Mouse (Mus musculus): ENCODE results near the gene Slc16a10. TPM values are rescaled to one million over a fixed set of nuclear protein-coding genes. Genes with fewer than 3 reads are reported as not detected.

Slc16a10 gene
- 1 to 10 TPM in 1 of 2 experiments, under 1 TPM in 1; 0.87 to 3.0 TPM for polyA plus RNA-seq (2017; shearing (Covaris generic))

DNA sequence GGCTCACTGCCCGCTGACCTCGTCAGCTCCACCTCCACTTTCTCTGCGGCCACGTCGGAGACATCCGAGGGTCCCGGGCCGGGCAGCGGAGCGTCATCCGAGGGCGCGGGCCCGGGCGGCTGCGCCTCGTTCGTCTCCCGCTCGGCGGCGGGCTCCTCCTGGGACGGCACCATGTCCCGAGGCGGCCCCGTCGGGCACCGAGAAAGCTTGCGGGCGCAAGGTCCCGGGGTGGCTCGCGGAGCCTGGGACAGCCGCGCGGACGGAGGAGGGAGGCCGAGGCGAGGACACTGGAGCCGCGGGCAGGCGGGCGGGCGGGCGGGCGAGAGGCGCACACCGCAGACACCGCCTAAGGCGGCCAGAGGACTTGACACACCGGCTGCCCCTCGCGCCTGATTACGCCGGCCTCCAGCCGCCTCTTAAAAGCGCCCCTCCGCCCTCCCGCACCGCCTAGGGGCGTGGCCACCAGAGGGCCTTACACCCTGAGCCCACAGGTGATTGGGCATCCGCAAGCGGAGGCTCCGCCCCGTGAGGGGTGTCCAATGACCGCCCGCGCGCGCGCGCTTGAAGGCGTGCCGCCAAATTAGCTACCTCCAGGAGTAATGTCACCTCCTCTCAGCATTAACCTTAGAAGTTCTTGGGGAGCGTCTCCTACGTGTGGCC is at the start of gene Slc16a10:
Gene Slc16a10, minus strand, starts transcription at position 395 of the 660 bp plus-strand sequence.

DNA sequence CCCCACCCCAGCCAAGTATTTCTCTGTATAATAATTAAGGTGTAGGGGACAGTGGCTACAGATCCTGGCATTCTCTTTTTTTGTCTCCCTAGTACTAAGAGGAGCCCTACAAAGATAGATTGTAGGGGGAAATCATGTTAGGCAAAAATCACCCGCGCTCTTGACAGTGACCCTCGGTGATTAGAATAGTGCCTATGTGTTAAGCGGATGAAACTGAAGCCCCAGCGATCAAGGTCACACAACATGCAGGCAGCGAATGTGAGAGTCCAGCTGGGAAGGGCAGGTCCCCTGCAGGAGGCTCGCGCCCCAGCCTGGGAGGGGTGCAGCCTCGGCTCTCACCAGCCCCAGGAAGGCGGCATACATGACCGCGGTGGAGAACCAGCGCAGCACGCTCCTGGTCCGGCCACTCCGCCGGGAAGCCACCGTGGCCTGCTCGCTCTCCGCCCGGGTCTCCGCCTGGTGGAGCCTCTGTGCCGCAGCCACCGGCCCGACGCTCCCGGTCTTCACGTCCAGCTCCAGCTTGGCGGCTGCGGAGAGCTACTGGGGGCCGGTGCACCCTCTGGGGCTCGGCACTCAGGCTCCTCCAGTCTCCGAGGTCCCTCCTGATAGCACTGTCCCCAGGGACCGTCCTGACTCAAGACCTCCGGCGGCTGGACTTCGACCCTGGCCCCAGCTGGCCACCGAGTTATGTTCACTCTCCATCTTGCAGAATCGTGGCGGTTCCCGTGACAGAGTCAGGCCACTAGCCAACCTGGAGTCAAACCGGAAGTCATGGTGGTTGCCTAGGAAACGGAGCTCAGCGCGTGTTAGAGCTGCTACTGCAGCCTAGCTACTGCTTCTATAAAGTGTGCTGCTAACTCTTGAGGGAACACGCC is 117.3 kb downstream of the Slc16a10 start, which contains the start of gene Mfsd4b1:
Gene Mfsd4b1, minus strand, starts transcription at position 715 of the 875 bp plus-strand sequence.

DNA sequence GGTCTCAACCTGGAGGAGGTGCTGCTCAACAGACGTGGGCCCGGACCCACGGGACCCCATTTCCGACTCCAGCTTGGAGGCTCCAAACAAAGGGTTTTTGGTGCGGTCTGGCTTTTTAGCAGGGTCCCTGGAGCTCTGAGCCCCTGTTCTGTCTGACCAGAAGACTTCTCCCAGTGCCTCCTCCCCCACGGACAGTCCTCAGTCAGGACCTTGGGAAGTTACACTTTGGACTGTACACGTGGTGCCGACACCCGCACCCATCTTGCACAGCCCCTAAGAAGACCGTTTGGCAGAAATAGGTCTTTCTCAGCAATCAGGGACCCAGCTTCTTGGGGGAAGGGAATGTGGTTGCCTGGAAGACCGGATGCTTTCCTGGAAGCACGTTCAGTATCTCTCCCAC is 155.6 kb downstream of the Slc16a10 start, which contains the start of gene Mfsd4b5:
Gene Mfsd4b5, minus strand, starts transcription at position 181 of the 400 bp plus-strand sequence.

Other genes starting within 250 kb of the Slc16a10 start
- 1 to 10 TPM; 4.7 to 4.9 TPM for gene Mfsd4b4, start 243.0 kb downstream of the Slc16a10 start, polyA plus RNA-seq (2017; shearing (Covaris generic))
- gene Mfsd4b2, start 215.3 kb downstream of the Slc16a10 start, polyA plus RNA-seq (2017; shearing (Covaris generic)) = under 1 TPM in 1 of 2 experiments, not detected in 1; 0.35 TPM
- not detected for gene Mfsd4b3, start 182.1 kb downstream of the Slc16a10 start, polyA plus RNA-seq (2017; shearing (Covaris generic))
- gene Mfsd4b5, start 155.6 kb downstream of the Slc16a10 start, polyA plus RNA-seq (2017; shearing (Covaris generic)) = under 1 TPM; 0.51 to 0.93 TPM
- under 1 TPM; 0.08 to 0.23 TPM for gene Mfsd4b1, start 117.0 kb downstream of the Slc16a10 start, polyA plus RNA-seq (2017; shearing (Covaris generic))
- 10 to 100 TPM; 52.0 to 72.7 TPM for gene Rpf2, start 104.8 kb upstream of the Slc16a10 start, polyA plus RNA-seq (2017; shearing (Covaris generic))
- gene Gtf3c6, start 115.8 kb upstream of the Slc16a10 start, polyA plus RNA-seq (2017; shearing (Covaris generic)) = 10 to 100 TPM; 80.3 to 82.9 TPM
- 10 to 100 TPM; 48.8 to 58.1 TPM for gene Amd1, start 159.9 kb upstream of the Slc16a10 start, polyA plus RNA-seq (2017; shearing (Covaris generic))
- gene Cdk19, start 197.3 kb upstream of the Slc16a10 start, polyA plus RNA-seq (2017; shearing (Covaris generic)) = 10 to 100 TPM; 32.8 to 45.5 TPM

Measured in inflammation-experienced regulatory T-cells (primary cell).